Mouse (Mus musculus): ENCODE measurements around the gene Pus10. TPM values are rescaled to one million over a fixed set of nuclear protein-coding genes. Genes with fewer than 3 reads are reported as not detected.
"Not testable (repeated sequence)": the region's sequence is repeated elsewhere in the genome, so short reads cannot be mapped to it uniquely, and the experiment has no call there.

Pus10 gene
- total RNA-seq, 1 experiment from 2014 or later, result 21.8 TPM

DNA sequence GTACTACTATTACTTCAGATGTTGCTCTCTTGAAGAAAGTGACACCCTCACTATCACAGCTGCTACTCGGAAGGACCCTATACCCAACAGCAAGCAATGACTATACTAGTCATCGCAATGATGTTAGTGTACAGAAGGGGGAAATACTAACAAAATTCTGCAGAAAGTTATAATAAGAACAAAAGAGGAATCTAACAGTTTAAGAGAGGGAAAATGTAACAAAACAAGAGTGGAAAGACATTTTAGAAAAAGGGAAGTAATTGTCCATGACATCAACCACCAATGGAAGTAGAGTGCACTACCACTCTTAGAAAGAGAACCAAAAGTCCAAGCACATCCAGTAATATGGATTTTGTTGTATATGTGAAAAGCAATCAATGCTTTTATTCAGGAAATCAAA is 97.2 kb downstream of the Pus10 start:
- no peak for DNase-seq

DNA sequence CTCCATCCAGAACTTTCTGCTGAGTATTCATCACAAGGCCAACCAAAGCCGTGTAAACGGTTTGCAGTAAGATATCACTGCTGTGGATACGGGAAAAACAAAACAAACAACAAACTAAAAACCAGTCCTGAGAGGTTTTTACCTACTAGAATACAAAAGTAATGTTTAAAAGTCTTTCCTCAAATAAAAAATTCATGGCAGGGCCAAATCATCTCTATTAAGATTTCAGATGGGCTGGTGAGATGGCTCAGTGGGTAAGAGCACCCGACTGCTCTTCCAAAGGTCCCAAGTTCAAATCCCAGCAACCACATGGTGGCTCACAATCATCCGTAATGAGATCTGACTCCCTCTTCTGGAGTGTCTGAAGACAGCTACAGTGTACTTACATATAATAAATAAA is 101.9 kb downstream of the Pus10 start:
- not testable (repeated sequence) for DNase-seq

DNA sequence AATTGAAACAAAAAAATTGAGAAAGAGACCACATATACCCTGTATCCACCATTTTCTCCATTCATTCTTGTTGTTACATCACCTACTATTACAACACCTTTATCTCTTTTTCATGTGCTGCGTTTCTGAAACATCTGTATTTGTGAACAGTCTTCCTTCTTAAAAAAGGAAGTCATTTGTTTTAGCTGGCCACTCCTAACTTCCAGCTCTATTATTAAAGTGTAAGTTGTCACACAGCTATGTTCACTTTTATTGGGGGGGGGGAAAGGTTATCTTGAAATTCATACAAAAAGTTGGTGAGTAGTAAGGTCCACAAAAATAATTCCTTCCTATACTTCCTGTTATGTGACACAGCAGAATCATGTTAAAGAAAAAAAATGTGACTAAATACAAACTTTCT is 102.5 kb downstream of the Pus10 start:
- DNase-seq, result no peak

DNA sequence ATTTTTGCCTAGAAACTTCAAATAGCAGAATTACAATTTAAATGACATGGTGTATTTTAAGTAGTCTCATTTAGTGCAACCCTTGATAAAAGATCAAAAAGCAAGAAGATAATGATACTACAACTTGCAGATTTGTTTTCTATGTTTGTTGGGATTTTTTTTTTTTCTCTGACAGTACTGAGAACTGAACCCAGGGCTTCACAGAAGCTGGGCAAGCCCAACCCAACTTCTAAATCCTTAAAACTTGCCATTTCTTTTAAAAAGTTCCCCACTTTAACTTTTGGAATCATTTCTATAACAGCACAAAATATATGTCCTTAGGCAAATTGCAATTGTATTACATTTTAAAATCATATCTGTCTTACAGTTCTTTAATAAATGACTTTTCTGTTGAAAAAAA is 103.6 kb downstream of the Pus10 start:
- DNase-seq, result no peak

DNA sequence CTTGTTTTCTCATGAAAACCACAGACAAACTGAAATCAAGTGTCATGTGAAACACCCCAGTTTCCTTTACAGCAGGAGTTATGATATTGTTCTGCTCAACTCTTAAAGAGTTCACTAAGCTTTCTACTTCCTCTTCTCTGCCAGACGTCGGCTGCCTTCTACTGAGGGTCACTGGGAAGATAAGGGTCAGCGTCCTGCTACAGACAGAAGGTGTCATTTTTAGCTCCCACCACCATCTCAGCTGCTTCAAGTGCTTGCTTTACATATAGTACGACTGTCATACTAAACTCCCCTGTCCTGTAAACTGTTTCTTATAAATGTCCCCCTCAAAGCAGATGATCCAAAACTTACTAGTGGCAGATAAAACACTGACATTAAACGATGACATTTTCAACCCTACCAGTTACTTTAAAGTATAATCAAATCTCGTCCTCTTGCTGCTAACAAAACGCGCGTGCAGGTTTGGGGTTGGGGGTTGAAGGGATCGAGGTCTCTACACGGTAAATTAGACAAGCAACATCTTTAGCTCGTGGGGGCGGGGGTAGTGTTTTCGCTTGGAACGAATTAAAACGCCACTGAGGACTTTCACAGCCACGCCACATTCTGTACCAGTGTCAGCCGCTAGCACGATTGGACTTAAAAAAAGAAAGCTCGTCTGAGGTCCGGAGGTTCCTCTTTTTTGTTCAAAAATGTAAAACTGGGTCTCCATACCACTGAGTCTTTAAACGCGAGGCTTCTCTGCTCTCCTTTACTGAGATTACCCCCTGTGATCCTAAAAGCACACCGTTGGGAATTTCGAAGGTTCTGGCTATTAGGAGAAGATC is 104.4 kb downstream of the Pus10 start:
- peak; percentile 48 for DNase-seq

DNA sequence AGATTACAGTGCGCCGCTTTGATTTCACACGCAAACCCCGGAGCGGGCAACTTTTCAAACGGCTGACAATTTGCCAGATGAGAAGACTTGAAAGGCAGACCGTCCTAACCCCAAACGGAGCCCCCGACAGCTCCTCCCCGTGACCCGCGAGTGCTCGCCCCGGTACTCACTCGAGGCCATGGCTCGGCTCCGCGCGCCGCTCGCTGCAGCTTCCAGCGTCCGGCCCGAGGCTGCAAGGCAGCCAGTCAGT is 105.0 kb downstream of the Pus10 start:
- DNase-seq, result no peak

DNA sequence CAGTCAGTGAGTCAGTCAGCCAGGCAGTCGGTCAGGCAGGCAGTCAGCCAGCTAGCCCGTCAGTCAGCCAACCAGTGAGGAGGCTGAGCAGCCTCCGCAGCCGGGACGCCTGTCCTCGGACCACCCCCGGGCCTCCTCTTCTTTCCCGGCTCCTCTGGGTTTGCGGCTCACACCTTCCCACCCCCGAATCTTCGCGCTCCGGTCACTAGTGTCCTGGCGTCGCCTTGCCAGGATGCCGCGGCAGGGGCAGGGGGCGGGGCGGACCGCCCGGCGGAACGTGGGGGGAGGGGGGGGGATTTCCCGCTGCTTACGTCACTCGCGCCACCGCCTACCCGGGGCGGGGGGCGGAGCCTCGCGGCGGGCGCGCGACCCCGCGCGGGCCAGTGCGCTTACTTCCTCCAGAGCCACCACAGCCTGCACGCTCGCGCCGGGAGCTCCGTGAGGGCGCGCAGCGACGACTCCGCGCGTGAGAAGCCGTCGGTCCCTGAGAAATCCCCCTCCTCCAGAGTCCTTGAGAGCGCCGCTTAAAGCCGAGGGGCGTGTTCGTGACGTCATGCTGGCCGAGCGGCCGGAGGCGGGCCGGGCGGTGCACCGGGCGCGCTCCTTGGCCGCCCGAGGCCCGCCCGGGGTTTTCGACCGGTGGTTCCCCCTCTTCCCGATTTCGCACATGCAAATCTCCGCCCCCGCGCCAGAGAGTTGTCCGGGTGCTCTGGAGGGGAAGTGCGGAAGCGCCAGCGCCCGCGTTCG is 105.5 kb downstream of the Pus10 start, which contains the start of gene Rel:
Gene Rel (minus strand): TSS at position 211 of the 747 bp plus-strand sequence.
- peak; percentile 96 for DNase-seq

DNA sequence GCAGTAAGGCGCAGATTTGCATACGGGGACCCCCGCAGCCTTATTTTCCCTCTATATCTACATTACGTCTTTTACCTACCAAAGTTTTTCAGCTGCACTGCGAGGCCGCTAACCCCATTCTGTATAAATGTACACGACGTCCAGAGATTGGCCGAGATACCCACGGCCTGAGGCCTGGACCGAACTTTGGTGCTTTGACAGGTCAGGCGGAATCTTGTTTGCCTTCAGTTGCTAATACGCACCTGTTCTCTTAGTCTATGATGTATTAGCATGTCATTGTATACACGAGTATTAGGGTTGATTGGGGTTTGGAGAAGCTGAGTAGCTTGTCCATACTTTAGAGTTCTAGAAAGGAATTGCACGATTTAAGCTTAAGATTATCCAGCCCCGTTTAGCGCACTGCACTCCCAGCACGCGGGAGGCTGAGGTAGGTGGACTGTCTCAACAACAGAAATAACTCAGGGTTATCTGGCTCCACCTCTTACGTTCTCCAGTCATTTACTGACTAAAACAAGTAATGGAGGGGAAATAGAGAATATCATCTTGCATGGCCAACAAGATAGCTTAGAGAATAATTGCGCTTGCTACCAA is 106.1 kb downstream of the Pus10 start:
- DNase-seq, result peak; percentile 15

DNA sequence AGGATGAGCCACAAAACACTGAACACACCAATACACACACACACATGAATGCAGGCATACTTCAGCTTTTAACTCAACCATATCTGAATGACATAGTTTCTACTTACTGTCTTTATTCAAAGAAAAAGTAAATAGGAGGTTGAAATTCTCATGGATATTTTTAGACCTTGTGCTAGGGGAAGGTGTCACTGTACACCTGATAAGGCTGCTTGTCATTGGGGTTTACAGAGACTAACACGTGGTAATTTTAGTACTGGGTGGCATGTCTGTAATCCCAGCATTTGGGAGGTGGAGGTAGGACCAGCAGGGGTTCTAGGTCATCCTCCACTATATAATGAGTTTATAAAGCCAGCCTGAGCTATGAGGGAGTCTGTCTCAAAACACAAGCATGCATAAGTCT is 107.0 kb downstream of the Pus10 start:
- DNase-seq, result no peak

DNA sequence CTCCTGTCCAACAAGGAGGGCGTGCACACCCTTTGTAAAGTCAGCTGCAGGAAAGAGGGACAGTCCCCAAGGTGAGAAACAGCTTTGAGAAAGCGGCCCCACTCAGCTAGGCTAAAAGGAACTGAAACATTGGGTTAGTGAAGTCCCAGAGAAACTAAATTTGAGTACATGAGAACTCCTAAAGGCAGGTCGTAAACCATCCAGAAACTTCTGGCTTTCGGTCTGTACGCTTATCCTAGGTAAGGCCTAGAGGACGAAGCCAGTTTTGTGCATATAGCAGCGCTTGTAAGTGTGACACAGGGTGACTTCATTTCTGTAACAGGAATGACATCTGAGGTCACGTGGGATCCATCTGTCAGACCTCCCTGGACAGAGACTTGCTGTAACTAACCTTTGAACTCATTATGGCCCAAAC is 113.3 kb downstream of the Pus10 start:
- no peak for DNase-seq

DNA sequence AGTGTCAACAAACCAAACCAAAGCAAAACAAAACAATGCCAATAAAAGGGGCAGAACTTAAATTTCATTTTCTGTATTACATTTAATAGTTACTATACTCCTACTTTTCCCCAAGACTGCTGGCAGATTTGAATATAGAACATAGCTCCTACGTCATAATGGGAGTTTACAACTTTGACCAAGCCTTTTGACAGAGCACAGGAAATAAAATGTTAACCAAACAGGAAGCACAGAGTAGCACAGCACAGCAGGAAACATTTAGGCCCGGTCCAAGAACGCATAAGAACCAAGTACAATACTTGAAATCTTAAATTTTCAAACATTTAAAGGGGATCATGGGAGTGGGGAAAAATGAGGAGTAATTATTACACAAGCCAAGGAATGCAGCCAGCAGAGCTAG is 116.6 kb downstream of the Pus10 start:
- no peak for DNase-seq

Other genes with a start within 250 kb of the Pus10 start
- gene Ahsa2, start 167.6 kb upstream of the Pus10 start, total RNA-seq (2021), result 45.2 and 59.8 TPM in 2 replicates
- gene 1700093K21Rik, start 144.5 kb upstream of the Pus10 start, total RNA-seq (2021), result not detected in 2 replicates
- 17.9 and 18.4 TPM in 2 replicates for gene 0610010F05Rik, start 32.0 kb upstream of the Pus10 start, total RNA-seq (2021)
- 56.9 and 66.8 TPM in 2 replicates for gene Pex13, start 285 bp downstream of the Pus10 start, total RNA-seq (2021)
- gene Rel, start 105.3 kb downstream of the Pus10 start, total RNA-seq (2021), result 7.4 and 7.8 TPM in 2 replicates
- 10.7 and 13.0 TPM in 2 replicates for gene Papolg, start 229.6 kb downstream of the Pus10 start, total RNA-seq (2021)